Mouse (Mus musculus) midbrain, embryonic 15.5 days (tissue): ENCODE data around the gene D10Wsu102e. TPM values are rescaled to one million over a fixed set of nuclear protein-coding genes. Genes with fewer than 3 reads are reported as not detected.
"Not testable (repeated sequence)": the region's sequence is repeated elsewhere in the genome, so short reads cannot be mapped to it uniquely, and the experiment has no call there.

Experiments used
- ATAC-seq: fragments of 200-750 bp; cut with Nextera tagmentation; replicated peaks from 2 replicates; pipeline ENCODE4 v1.8.0; 2017; ENCODE audit warnings: moderate TSS enrichment
- H3K27ac ChIP-seq: fragments of 300-500 bp; sonication (generic); 2 replicates; pipeline ENCODE4 v1.5.1; 2015; ENCODE audit warnings: mild to moderate bottlenecking, inconsistent platforms
- H3K27me3 ChIP-seq: fragments of 300-500 bp; sonication (generic); replicated peaks from 2 replicates; pipeline ENCODE4 v1.6.1; 2015; ENCODE audit warnings: inconsistent platforms
- H3K36me3 ChIP-seq: fragments of 300-500 bp; sonication (generic); replicated peaks from 2 replicates; pipeline ENCODE4 v1.6.1; 2015; ENCODE audit warnings: inconsistent platforms
- H3K4me1 ChIP-seq: fragments of 300-500 bp; sonication (generic); 2 replicates; pipeline ENCODE4 v1.6.1; 2015; ENCODE audit warnings: inconsistent platforms
- H3K4me2 ChIP-seq: fragments of 300-500 bp; sonication (generic); 2 replicates; pipeline ENCODE4 v1.6.1; 2015; ENCODE audit warnings: inconsistent platforms, mild to moderate bottlenecking, moderate library complexity
- H3K4me3 ChIP-seq: fragments of 300-500 bp; sonication (generic); 2 replicates; pipeline ENCODE4 v1.5.1; 2015; ENCODE audit warnings: mild to moderate bottlenecking, inconsistent platforms
- H3K9ac ChIP-seq: fragments of 300-500 bp; sonication (generic); 2 replicates; pipeline ENCODE4 v1.6.1; 2015; ENCODE audit warnings: mild to moderate bottlenecking, inconsistent platforms
- H3K9me3 ChIP-seq: fragments of 300-500 bp; sonication (generic); 2 replicates; pipeline ENCODE4 v1.6.1; 2016; ENCODE audit warnings: inconsistent platforms
- WGBS: fragments of 180-500 bp; shearing (Covaris S2); methylation state at CpG from one replicate; pipeline ENCODE4 v1.1.7; 2015; ENCODE audit warnings: mixed read lengths; 5-methylcytosine and 5-hydroxymethylcytosine counted together
- polyA plus RNA-seq: library from polyadenylated mRNA; unstranded; fragments of >200 nt; fragmentation: Nextera tagmentation; extraction: Ambion mirVana; gene quantifications from 2 replicates; pipeline ENCODE4 v1.2.1, GENCODE M21; 2015

The D10Wsu102e gene
- polyA plus RNA-seq, 1 experiment from 2014 or later, result 0.98 TPM

DNA sequence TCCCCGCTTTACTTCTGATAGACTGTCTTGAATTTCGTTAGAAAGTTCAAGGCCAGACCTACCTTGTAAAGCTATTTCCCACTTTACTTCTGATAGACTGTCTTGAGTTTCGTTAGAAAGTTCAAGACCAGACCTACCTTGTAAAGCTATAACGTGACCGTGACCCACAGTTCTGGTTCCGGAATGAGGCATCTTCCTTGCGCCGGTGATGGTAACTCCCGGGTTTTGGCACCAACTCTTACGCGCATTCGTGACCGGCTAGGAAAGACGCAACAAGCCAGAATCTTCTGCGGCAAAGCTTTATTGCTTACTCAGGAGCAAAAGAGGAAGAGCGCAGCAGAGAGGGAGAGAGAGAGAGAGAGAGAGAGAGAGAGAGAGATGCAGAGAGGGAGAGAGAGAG is 58.4 kb downstream of the D10Wsu102e start:
- H3K9me3 ChIP-seq, H3K27ac ChIP-seq, H3K4me1 ChIP-seq, H3K36me3 ChIP-seq, H3K4me2 ChIP-seq, H3K4me3 ChIP-seq, H3K9ac ChIP-seq, ATAC-seq, H3K27me3 ChIP-seq: not testable (repeated sequence)
- 95% methylated on average over 16 of the region's 16 CpGs for WGBS

GRCm38 (mm10) chr10:83448582-83448981 is 88.6 kb downstream of the D10Wsu102e start:
- H3K4me2 ChIP-seq, result no peak overlapping the region
- no peaks in the 10 kb centered on the region for H3K27me3 ChIP-seq
- WGBS, result 96% methylated on average over 7 of the region's 7 CpGs
- H3K36me3 ChIP-seq, result peaks cover 4% of the 10 kb centered on the region; the same call in 1 of the 2 replicates
- no peak overlapping the region for H3K4me3 ChIP-seq
- H3K9me3 ChIP-seq, result peaks cover 23% of the 10 kb centered on the region; the same call in 1 of the 2 replicates
- H3K9ac ChIP-seq, result no peak overlapping the region
- no peaks in the 10 kb centered on the region for H3K4me1 ChIP-seq
- no peak for ATAC-seq
- H3K27ac ChIP-seq, result no peak overlapping the region

- WGBS, result 91% methylated on average over 3 of the region's 3 CpGs
- Histone ChIP-seq H3K9ac (no peak overlapping the region), H3K27ac (no peak overlapping the region), H3K4me3 (no peak overlapping the region), H3K36me3 (0 out of 2 replicates have a peak, but pooled peaks cover 10% of the 10 kb centered on the region), H3K4me1 (no peaks in the 10 kb centered on the region), H3K9me3 (peaks cover 33% of the 10 kb centered on the region), H3K27me3 (no peaks in the 10 kb centered on the region), H3K4me2 (no peak overlapping the region)
- no peak for ATAC-seq
These were observed 97.5 kb downstream of the D10Wsu102e start for GRCm38 (mm10) chr10:83457531-83457930.

DNA sequence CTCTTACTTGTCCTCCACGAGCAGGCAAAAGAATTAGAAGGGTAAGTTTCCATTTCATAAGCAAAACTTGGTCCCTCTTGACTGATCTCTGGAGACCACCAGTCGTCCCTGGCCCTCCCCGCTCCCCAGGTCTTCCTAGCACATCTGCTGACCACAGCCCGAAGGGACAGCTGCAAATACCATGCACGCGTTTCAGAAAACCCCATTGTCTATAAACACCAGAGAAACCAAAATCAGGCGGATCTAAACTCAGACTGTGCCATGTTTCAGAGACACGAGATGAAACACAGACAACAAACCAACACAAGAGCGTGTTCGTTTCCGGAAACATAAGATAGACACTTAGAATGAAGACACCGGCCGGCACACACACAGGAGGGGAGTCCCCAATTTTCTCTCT is 115.2 kb downstream of the D10Wsu102e start:
- ATAC-seq, result no peak

DNA sequence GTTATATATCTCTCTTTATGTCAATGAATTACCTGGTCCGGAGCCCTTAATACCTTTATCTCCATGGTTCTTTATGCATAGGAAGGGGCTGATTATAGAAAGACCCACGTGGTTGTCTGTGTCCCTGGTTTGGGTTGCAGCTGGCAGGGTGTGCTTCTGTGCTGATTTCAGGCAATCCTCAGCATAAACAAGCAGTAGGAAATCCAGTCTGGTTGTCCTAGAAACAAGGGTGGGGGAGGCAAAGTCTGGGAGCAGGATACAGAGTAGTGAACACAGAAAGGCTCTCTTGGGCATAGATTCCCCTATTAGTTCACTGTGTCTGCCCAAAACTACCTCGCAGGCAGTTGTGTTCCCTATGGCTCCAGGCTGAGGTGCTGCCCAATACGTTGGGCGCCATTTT is 117.3 kb downstream of the D10Wsu102e start:
- H3K9ac ChIP-seq, result no peak overlapping the region
- H3K27ac ChIP-seq, result no peak overlapping the region
- ATAC-seq, result no peak
- H3K9me3 ChIP-seq, result no peaks in the 10 kb centered on the region
- H3K4me3 ChIP-seq, result no peak overlapping the region
- no peaks in the 10 kb centered on the region for H3K4me1 ChIP-seq
- H3K27me3 ChIP-seq, result no peaks in the 10 kb centered on the region
- H3K4me2 ChIP-seq, result no peak overlapping the region
- WGBS, result 78% methylated on average over 5 of the region's 5 CpGs
- no peaks in the 10 kb centered on the region for H3K36me3 ChIP-seq

More for the DNA sequence above, 115.2 kb downstream of the D10Wsu102e start:
- Histone ChIP-seq H3K36me3 (no peaks in the 10 kb centered on the region), H3K27ac (no peak overlapping the region), H3K4me1 (no peaks in the 10 kb centered on the region), H3K27me3 (no peaks in the 10 kb centered on the region), H3K9me3 (no peaks in the 10 kb centered on the region), H3K9ac (no peak overlapping the region), H3K4me3 (no peak overlapping the region), H3K4me2 (no peak overlapping the region)
- 95% methylated on average over 13 of the region's 13 CpGs for WGBS

DNA sequence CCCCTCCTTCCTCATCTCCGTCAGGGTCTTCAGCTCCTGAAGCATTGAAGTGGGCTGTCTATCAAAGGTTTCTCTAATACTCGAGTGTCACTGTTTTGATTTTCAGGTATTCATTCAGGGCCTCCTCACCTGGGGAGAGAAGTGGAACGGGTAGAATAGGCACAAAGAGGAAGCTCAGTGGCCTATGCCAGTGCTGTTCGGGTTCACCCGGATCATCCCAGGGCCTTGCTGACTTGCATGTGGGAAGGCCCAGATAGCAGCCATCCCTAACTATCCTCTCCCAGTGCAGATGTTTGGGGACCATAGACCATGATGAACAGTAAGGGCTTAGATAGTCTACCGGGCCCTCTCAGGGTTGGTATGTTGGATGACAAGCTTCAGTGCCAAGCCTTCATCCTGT is 130.5 kb downstream of the D10Wsu102e start:
- Histone ChIP-seq H3K4me1 (no peaks in the 10 kb centered on the region), H3K27ac (no peak overlapping the region), H3K4me3 (no peak overlapping the region), H3K36me3 (peaks cover 57% of the 10 kb centered on the region), H3K4me2 (no peak overlapping the region), H3K9ac (no peak overlapping the region), H3K9me3 (no peaks in the 10 kb centered on the region), H3K27me3 (no peaks in the 10 kb centered on the region)
- no peak for ATAC-seq
- WGBS, result 86% methylated on average over 6 of the region's 6 CpGs

- ATAC-seq, result no peak
- Histone ChIP-seq H3K36me3 (peaks cover 33% of the 10 kb centered on the region), H3K4me1 (no peaks in the 10 kb centered on the region), H3K9me3 (no peaks in the 10 kb centered on the region), H3K27me3 (no peaks in the 10 kb centered on the region), H3K4me3 (no peak overlapping the region), H3K4me2 (no peak overlapping the region), H3K27ac (no peak overlapping the region), H3K9ac (no peak overlapping the region)
- WGBS, result 90% methylated on average over 13 of the region's 13 CpGs
These were observed 137.3 kb downstream of the D10Wsu102e start for GRCm38 (mm10) chr10:83497321-83497720.

DNA sequence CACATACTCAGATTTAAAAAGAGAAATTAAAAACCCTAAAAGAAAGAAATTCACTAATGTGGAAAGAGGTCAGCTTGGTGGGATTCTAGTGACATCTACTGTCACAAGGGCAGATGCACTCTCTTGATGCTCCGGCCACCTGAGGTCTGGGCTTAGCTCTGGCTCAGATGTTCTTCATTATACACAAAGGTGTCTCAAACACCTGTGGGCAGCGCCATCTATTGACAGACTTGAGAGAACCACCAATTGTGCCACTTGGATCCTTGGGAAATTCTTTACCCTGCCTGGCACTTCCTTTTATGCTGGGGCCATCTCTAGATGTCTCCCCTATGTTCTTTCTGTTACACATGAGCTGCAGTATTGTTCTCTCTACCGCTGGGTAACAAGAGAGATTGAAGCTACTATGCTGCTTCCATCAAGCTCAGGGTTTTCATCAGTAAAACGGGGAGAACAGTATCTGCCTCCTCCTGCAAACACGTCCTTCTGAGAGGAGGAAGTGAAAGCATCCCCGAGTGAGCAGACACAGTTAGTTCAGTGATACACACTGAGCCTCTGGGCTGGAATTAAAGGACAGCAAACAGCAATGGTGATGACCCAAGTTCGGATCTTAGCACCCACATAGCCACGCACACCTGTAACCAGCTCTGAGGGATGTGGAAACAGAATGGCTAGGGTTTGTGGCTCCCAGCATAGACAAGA is 149.1 kb downstream of the D10Wsu102e start:
- no peaks in the 10 kb centered on the region for H3K4me1 ChIP-seq
- no peak for ATAC-seq
- H3K36me3 ChIP-seq, result peaks cover 43% of the 10 kb centered on the region
- H3K9me3 ChIP-seq, result no peaks in the 10 kb centered on the region
- no peaks in the 10 kb centered on the region for H3K27me3 ChIP-seq
- no peak overlapping the region for H3K9ac ChIP-seq
- 70% methylated on average over 8 of the region's 8 CpGs for WGBS
- H3K4me2 ChIP-seq, result no peak overlapping the region
- H3K27ac ChIP-seq, result no peak overlapping the region
- H3K4me3 ChIP-seq, result no peak overlapping the region

DNA sequence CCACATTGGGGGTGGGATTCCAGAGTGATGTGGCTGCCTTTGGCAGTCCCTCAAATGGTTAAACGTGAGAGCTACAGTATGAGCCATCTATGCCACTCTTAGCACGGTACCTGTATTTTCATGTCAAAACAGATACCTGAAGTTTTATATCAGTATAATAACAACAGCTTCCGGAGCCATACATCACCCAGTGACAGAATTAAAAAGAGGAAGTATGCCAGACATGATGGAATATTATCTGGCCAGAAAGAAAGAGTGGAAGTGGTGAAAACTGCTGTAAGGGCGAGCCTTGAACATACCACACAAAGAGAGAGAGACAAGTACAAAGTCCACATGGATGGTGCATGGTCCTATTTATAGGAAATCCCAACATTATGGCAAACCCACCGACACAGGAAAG is 151.3 kb downstream of the D10Wsu102e start:
- Histone ChIP-seq H3K4me3 (no peak overlapping the region), H3K9me3 (no peaks in the 10 kb centered on the region), H3K4me1 (no peaks in the 10 kb centered on the region), H3K36me3 (peaks cover 27% of the 10 kb centered on the region; the same call in 1 of the 2 replicates), H3K27me3 (no peaks in the 10 kb centered on the region), H3K9ac (no peak overlapping the region), H3K4me2 (no peak overlapping the region), H3K27ac (no peak overlapping the region)
- 81% methylated on average over 5 of the region's 5 CpGs for WGBS
- no peak for ATAC-seq

GRCm38 (mm10) chr10:83513736-83514135 is 153.7 kb downstream of the D10Wsu102e start:
- 83% methylated on average over 8 of the region's 8 CpGs for WGBS
- Histone ChIP-seq H3K9ac (no peak overlapping the region), H3K4me3 (no peak overlapping the region), H3K4me1 (no peaks in the 10 kb centered on the region), H3K4me2 (no peak overlapping the region), H3K27ac (no peak overlapping the region), H3K36me3 (peaks cover 35% of the 10 kb centered on the region), H3K9me3 (no peaks in the 10 kb centered on the region), H3K27me3 (no peaks in the 10 kb centered on the region)
- no peak for ATAC-seq

GRCm38 (mm10) chr10:83520990-83521389 is 161.0 kb downstream of the D10Wsu102e start:
- Histone ChIP-seq H3K27ac (no peak overlapping the region), H3K9me3 (no peaks in the 10 kb centered on the region), H3K4me3 (no peak overlapping the region), H3K36me3 (peaks cover 51% of the 10 kb centered on the region), H3K27me3 (no peaks in the 10 kb centered on the region), H3K9ac (no peak overlapping the region), H3K4me1 (no peaks in the 10 kb centered on the region), H3K4me2 (no peak overlapping the region)
- no peak for ATAC-seq
- WGBS, result 82% methylated on average over 4 of the region's 4 CpGs

DNA sequence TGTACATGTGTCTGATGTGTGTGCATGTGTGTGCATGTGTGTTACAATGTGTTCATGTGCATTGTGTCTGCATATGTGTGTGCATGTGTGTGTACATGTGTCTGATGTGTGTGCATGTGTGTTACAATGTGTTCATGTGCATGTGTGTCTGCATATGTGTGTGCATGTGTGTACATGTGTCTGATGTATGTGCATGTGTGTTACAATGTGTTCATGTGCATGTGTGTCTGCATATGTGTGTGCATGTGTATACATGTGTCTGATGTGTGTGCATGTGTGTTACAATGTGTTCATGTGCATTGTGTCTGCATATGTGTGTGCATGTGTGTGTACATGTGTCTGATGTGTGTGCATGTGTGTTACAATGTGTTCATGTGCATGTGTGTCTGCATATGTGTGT is 164.2 kb downstream of the D10Wsu102e start:
- H3K9ac ChIP-seq, H3K27me3 ChIP-seq, H3K4me2 ChIP-seq, ATAC-seq, H3K4me3 ChIP-seq, H3K4me1 ChIP-seq, H3K27ac ChIP-seq, H3K9me3 ChIP-seq: not testable (repeated sequence)
- peaks cover 41% of the 10 kb centered on the region for H3K36me3 ChIP-seq

GRCm38 (mm10) chr10:83530384-83530967 is 170.5 kb downstream of the D10Wsu102e start:
- H3K4me3 ChIP-seq, result no peak overlapping the region
- no peak overlapping the region for H3K27ac ChIP-seq
- no peak for ATAC-seq
- H3K36me3 ChIP-seq, result peaks cover 9% of the 10 kb centered on the region; the same call in 1 of the 2 replicates
- peaks cover 11% of the 10 kb centered on the region for H3K4me1 ChIP-seq
- no peak overlapping the region for H3K9ac ChIP-seq
- H3K27me3 ChIP-seq, result no peaks in the 10 kb centered on the region
- no peak overlapping the region for H3K4me2 ChIP-seq
- H3K9me3 ChIP-seq, result no peaks in the 10 kb centered on the region
- 81% methylated on average over 6 of the region's 6 CpGs for WGBS
